ENCODE assay signal across 16 mouse cellular contexts in the genomic region with DNA sequence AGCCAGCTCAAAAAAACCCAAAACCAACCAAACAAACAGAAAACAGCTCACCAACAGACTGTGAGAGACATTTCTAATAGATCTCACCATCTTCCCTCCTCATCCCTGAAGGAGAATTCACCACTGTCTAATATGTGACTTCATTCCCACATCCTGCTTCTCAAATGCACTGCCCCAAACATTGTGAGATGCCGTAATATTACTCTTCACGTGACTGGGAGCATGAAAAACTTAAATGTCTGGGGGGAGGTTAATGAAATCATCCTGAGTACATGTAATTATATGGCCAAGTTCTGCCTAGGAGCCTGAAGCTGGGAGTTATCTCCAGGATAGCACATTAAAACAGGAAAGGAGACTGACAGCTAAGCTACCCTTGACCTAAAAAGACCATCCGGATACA.
"Had no signal": no experiment of that assay in that cellular context is flagged by ENCODE, and none has a peak within 500 bp of the region (broad histone marks: within the 10 kb centered on the region; RNA-seq: fewer than 3 reads in every experiment).

No protein-coding gene starts in this region.

- H3K9ac ChIP-seq: lung, embryonic 15.5 days; midbrain, embryonic 15.5 days; neural tube, embryonic 13.5 days had no signal

- H3K27me3 ChIP-seq: lung, embryonic 15.5 days; megakaryocyte, embryonic 14.5 days; midbrain, embryonic 15.5 days; neural tube, embryonic 13.5 days had no signal

- H3K9me3 ChIP-seq: lung, embryonic 15.5 days; megakaryocyte, embryonic 14.5 days; midbrain, embryonic 15.5 days; neural tube, embryonic 13.5 days had no signal

- DNase-seq: kidney, postnatal 36 days; left cerebral cortex, postnatal 4 days; lung, postnatal 14 days; retina, postnatal 1 day; right cerebral cortex, postnatal 4 days; spleen, adult 18-20 months; thymus, postnatal 36 days had no signal

- H3K36me3 ChIP-seq: lung, embryonic 15.5 days; midbrain, embryonic 15.5 days; neural tube, embryonic 13.5 days had no signal

- H3K4me1 ChIP-seq: midbrain, embryonic 15.5 days; neural tube, embryonic 13.5 days had no signal

- H3K27ac ChIP-seq: kidney, postnatal 0 days; layer of hippocampus, adult 2 months; lung, embryonic 15.5 days; macrophage; neural tube, embryonic 13.5 days had no signal

- H3K4me2 ChIP-seq: liver, embryonic 11.5 days; lung, embryonic 15.5 days; midbrain, embryonic 11.5 days; midbrain, embryonic 15.5 days; neural tube, embryonic 13.5 days had no signal

- H3K4me3 ChIP-seq: layer of hippocampus, adult 2 months; lung, embryonic 15.5 days; megakaryocyte, embryonic 14.5 days; midbrain, embryonic 15.5 days; neural tube, embryonic 13.5 days had no signal
